Mouse (Mus musculus) heart, embryonic 14.5 days (tissue): ENCODE results near the gene Tpsg1. TPM values are rescaled to one million over a fixed set of nuclear protein-coding genes. Genes with fewer than 3 reads are reported as not detected.

ENCODE experiments used
- polyA plus RNA-seq: library from polyadenylated mRNA; unstranded; fragments of >200 nt; fragmentation: Nextera tagmentation; extraction: Ambion mirVana; gene quantifications from 2 replicates; pipeline ENCODE4 v1.2.1, GENCODE M21; 2014

The Tpsg1 gene
- polyA plus RNA-seq, 1 experiment from 2014 or later: 0.57 TPM

Other genes starting within 250 kb of the Tpsg1 start
- gene Ptx4, start 248.5 kb upstream of the Tpsg1 start, polyA plus RNA-seq: 0.14 and 0.44 TPM in 2 replicates
- gene Clcn7, start 235.9 kb upstream of the Tpsg1 start, polyA plus RNA-seq: 16.4 and 17.2 TPM in 2 replicates
- not detected in 2 replicates for gene Ccdc154, start 206.8 kb upstream of the Tpsg1 start, polyA plus RNA-seq
- gene Gm38655, start 193.8 kb upstream of the Tpsg1 start, polyA plus RNA-seq: not detected in 2 replicates
- gene BC003965, start 184.7 kb upstream of the Tpsg1 start, polyA plus RNA-seq: 22.5 and 25.1 TPM in 2 replicates
- 2.2 and 2.7 TPM in 2 replicates for gene Unkl, start 180.9 kb upstream of the Tpsg1 start, polyA plus RNA-seq
- 23.8 and 25.9 TPM in 2 replicates for gene Gnptg, start 129.1 kb upstream of the Tpsg1 start, polyA plus RNA-seq
- 25.3 TPM in 2 replicates for gene Tsr3, start 129.1 kb upstream of the Tpsg1 start, polyA plus RNA-seq
- 0.76 TPM in 1 of 2 replicates, not detected in the other for gene Baiap3, start 112.9 kb upstream of the Tpsg1 start, polyA plus RNA-seq
- 341 and 365 TPM in 2 replicates for gene Ube2i, start 94.7 kb upstream of the Tpsg1 start, polyA plus RNA-seq
- 0.16 and 0.27 TPM in 2 replicates for gene Prss34, start 70.9 kb upstream of the Tpsg1 start, polyA plus RNA-seq
- not detected in 2 replicates for gene Prss28, start 60.6 kb upstream of the Tpsg1 start, polyA plus RNA-seq
- not detected in 2 replicates for gene Prss29, start 50.6 kb upstream of the Tpsg1 start, polyA plus RNA-seq
- 0.18 TPM in 1 of 2 replicates, not detected in the other for gene Tpsab1, start 23.7 kb upstream of the Tpsg1 start, polyA plus RNA-seq
- 1.4 and 1.7 TPM in 2 replicates for gene Tpsb2, start 3.0 kb upstream of the Tpsg1 start, polyA plus RNA-seq
- 8.8 and 9.9 TPM in 2 replicates for gene Cacna1h, start 64.5 kb downstream of the Tpsg1 start, polyA plus RNA-seq
- 0.47 and 0.55 TPM in 2 replicates for gene Tekt4, start 85.3 kb downstream of the Tpsg1 start, polyA plus RNA-seq
- 0.16 and 0.18 TPM in 2 replicates for gene Sstr5, start 128.0 kb downstream of the Tpsg1 start, polyA plus RNA-seq
- gene Sox8, start 201.4 kb downstream of the Tpsg1 start, polyA plus RNA-seq: 0.44 and 0.70 TPM in 2 replicates
- 36.3 and 37.8 TPM in 2 replicates for gene Lmf1, start 209.8 kb downstream of the Tpsg1 start, polyA plus RNA-seq